Mouse (Mus musculus) brain, embryonic 14.5 days (tissue): ENCODE measurements around the gene Ahnak2.

Experiments used
- CTCF ChIP-seq: fragments of 200-500 bp; IDR thresholded peaks from 2 replicates; pipeline ENCODE4 v1.5.1; 2012; ENCODE audit warnings: inconsistent platforms, mild to moderate bottlenecking, moderate library complexity, borderline replicate concordance; ENCODE audit not compliant: insufficient read depth, insufficient read length; ENCODE audit errors: extremely low read depth
- POLR2A ChIP-seq: fragments of 200-500 bp; IDR thresholded peaks from 2 replicates; pipeline ENCODE4 v1.6.1; 2012; ENCODE audit warnings: mild to moderate bottlenecking, inconsistent platforms, borderline replicate concordance; ENCODE audit not compliant: poor library complexity, insufficient read depth, insufficient read length, severe bottlenecking; ENCODE audit errors: extremely low read depth

DNA sequence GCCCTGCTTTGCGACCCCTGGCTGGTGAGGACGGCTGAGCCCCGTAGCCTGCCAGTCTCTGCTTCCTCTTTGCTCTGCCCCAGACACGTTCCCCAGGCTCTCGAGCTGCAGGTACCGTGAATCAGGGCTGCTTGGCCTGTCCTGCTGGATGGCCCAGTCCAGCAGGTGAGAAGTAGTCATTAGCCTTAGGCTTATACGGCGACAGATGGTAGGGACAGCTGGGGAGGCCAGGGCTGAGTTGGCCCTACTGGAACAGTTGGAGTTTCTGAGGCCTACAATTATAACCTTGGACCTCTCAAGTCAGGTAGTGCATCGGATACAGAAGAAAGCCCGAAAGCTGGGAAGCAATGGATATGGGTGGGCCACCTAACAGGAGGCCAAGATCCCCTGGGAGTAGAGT is 69.9 kb downstream of the Ahnak2 start:
- TF ChIP-seq CTCF (no peak), POLR2A (no peak)
